Mouse (Mus musculus) cerebellum, postnatal 4 days (tissue): ENCODE measurements around the gene C130050O18Rik.

Source experiments
- DNase-seq, 2 experiments: peaks; one replicate each; pipeline ENCODE4 v3.0.0; 2022; ENCODE audit warnings: low spot score in 2 of 2, mixed read lengths in 1 of 2

The C130050O18Rik gene

DNA sequence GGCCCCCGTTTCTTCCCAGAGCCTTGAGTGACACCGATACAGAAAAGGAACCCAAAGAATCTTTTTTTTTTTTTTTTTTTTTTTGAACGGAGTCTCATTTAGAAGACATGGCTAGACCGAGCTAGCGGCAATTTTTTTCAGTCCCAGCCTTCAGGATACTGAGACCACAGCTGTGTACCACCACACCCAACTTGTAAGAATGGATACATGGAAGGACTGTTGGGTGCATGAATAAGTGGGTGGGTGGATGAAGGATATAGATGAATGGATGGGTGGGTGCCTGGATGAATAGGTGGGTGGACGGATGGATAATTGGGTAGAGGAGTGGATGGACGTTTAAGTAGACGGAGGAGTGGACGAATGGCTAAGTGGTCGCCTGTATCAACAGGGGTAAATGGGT lies 54.9 kb downstream of the C130050O18Rik start:
- DNase-seq = no peak

DNA sequence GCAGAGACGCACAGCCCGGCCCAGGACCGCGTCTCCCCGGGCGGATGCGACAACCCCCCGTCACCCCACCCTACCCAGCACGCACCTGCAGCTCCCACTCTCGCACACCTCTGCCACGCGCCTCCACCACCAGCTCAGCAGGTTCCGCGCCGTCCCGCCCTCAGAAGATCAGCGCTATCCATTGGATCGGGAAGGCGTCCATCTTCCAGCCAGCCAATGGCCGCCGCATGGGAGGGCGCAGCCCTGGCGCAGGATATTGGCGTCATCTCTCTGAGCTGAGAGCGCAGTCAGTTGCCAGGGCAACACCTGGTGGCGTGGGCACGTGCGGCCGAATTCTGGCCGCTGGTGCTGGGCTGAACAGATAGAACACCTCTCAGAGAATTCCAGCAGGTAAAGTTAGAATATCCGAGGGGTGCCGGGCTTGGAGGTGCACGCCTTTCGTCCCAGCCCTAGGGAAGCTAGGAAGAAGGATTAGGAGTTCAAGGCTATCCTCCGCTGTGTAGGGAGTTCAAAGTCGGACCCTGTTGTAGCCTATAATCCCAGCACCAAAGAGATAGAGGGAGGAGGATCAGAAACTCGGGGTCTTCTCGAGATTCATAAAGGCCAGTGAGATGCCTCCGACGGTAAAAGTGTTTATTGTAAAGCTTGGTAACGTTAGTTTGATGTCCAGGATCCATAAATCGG lies 55.4 kb downstream of the C130050O18Rik start, which contains the start of gene 3110082I17Rik:
Gene 3110082I17Rik (minus strand): TSS at position 144 of the 684 bp plus-strand sequence.
- peak; percentile 99 to 100 for DNase-seq

DNA sequence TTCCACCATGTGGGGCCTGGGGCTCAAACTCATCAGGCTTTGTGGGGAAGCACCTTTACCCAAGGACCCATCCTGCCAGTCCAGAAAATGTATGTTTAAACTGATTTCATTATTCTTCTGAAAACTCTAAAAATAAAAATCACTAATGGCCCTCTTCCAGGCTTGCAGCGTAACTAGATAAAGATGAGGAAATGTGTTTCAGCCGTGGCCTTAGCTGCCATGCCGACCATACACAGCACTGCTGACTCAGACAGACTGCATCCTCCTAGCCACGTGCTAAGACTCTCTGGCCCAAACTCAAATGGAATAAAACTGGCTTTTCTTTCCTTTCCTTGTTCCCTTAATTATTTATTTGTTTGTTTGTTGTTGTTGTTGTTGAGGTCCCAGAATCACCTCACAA lies 59.8 kb downstream of the C130050O18Rik start:
- DNase-seq = no peak
